Mouse (Mus musculus) erythroblast, embryonic 14.5 days (primary cell): ENCODE data around the gene Mybpc1.

ENCODE experiments used
- GATA1 ChIP-seq: IDR thresholded peaks from 2 replicates; pipeline ENCODE4 v1.6.1; 2012; ENCODE audit warnings: low read length, inconsistent platforms, mixed read lengths
- TAL1 ChIP-seq: IDR thresholded peaks from 3 replicates; pipeline ENCODE4 v1.6.1; 2012; ENCODE audit warnings: low read length, inconsistent platforms, mixed read lengths

DNA sequence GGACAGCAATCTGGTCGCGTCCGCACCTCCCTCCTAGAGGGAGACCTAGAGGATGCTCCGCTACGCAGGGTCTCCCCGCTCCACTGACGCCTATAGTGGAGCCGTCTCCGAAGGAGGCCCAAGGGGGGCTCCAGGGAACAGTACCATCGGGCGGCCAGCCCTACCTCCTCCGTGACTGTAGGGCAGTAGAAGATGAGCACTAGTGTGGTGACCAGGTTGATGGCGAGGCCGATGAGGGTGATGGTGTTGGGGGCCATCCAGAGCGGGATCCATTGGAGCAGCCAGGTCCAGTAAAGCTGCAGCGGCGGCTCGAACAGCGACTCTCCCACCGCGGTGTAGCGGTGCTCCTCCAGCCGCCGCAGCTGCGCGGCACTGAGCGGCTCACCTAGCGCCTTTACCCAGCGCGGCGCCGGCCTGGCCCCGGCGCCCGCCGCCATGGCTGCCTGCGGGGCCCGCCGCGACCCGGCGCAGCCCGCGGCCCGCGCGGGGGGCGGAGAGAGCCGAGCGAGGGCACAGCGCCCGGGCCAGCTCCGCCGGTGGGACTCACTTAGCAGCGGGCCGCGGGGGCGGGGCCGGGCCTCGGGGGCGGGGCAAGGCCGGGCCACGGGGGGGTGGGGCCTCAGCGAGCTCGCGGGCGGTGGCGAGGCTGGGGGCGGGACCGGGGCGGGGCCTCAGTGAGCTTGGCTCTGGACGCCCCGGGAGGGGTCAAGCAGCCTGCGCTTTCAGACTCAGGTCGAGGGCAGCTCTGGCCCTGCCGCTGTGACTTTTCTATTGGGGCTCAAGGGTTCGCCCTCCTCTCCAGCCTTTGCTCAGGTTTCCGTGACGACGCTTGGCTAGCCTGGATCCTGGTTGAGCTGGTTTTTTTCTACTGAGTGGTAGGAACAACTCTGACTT is 101.3 kb downstream of the Mybpc1 start, which contains the start of gene Chpt1:
- TF ChIP-seq TAL1: no peak
- TF ChIP-seq GATA1: no peak
